Mouse (Mus musculus): ENCODE data around the gene Acss1.

DNA sequence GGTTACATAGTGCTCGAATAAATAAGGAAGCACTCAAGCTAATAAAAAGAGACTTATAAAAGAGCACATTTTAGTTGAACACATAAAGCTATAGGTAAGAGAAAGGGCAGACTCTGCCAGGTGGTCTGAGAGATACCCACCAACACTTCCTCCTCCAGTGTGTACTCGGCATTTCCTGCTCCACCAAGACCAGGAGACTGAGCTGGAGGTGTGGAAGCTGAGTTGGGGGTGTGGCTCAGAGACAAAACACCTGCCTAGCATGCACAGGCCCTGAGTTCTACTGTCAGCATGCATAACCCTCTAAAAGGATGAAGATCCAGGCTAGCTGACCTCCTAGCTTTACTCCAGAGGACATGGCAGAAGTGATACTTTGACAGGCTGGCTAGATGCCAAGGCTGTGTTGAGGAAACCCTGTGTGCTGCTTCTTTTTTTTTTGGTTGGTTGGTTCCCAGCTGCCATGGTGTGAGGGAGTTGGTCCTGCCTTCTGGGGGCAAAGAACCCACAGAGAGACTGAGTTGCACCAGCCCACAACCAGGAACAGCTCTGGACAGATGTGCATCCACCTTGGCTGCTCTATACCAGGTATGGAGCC lies 1.2 kb upstream of the Acss1 start:
- TF ChIP-seq POLR2A (IDR thresholded peaks at IDR 0.05; ENCODE audit: extremely low read depth, insufficient read depth, low read length): no peak
- no peak for TF ChIP-seq CTCF (IDR thresholded peaks at IDR 0.05; ENCODE audit: low read depth, low read length)

Data from liver, adult 2 months (tissue).